Mouse (Mus musculus) embryonic fibroblast, embryonic 13.5 days (primary cell): ENCODE data around the gene Zfp612. TPM values are rescaled to one million over a fixed set of nuclear protein-coding genes. Genes with fewer than 3 reads are reported as not detected.

Source experiments
- H3K27ac ChIP-seq: 2 replicates; pipeline ENCODE4 v1.5.1; 2012; ENCODE audit warnings: low read length, control low read depth, inconsistent platforms; ENCODE audit not compliant: insufficient read depth
- H3K4me1 ChIP-seq: 2 replicates; pipeline ENCODE4 v1.6.1; 2011; ENCODE audit warnings: low read length; ENCODE audit not compliant: control insufficient read depth, insufficient read depth
- H3K4me3 ChIP-seq: 2 replicates; pipeline ENCODE4 v1.5.1; 2011; ENCODE audit warnings: mild to moderate bottlenecking, control low read depth, low read length; ENCODE audit not compliant: insufficient read depth
- CTCF ChIP-seq: IDR thresholded peaks from 2 replicates; pipeline ENCODE4 v1.5.1; 2011; ENCODE audit warnings: mild to moderate bottlenecking, control low read depth, low read length, moderate library complexity, borderline replicate concordance; ENCODE audit not compliant: insufficient read depth
- POLR2A ChIP-seq: IDR thresholded peaks from 2 replicates; pipeline ENCODE4 v1.6.1; 2011; ENCODE audit warnings: low read depth, mild to moderate bottlenecking, control low read depth, low read length, moderate library complexity
- polyA plus RNA-seq: library from polyadenylated mRNA; stranded (reverse); fragments of >200 nt; gene quantifications from 2 replicates; pipeline ENCODE4 v1.2.4, GENCODE M21; 2011; ENCODE audit warnings: low read depth; ENCODE audit not compliant: missing spikeins, insufficient read length

The Zfp612 gene
- polyA plus RNA-seq, 1 experiment = 2.8 TPM

DNA sequence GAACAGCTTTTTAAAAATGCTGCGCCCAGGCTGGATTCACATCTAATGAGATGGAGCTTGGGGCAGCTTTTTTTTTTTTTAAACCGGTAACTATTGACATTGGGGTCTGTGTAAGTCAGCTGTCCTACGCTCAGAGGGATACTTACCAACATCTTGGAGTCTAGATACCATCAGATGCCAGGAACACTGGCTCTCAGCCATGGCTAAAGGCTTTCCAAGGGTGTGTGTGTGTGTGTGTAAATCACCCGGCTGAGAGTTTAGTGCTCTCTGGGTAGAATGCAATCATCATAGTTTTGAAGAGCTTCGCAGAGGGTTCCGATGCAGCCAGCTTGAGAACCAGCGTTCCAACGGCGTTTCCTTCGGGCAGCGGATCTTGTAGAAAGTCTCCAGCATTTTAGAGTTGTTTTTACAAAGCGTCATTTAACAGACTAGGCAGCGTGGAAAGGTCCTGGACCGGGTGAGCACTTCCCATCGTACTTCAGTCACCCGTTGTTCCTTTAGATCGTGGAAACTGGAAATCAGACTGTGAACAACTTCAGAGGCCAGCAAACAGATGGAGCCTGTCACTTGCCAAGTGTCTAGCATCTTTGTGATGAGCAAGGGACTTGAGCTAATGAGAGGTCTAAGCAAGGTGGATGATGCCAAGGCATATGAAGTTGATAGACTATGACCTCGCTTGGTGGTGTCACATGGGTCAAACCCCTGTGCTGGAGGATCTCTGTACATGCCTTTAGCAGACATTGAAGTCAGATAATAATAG lies 14.8 kb upstream of the Zfp612 start:
- no peak for TF ChIP-seq CTCF
- no peak for TF ChIP-seq POLR2A
- Histone ChIP-seq H3K27ac (no peak overlapping the region), H3K4me3 (no peak overlapping the region)

GRCm38 (mm10) chr8:110065676-110066075 lies 13.9 kb upstream of the Zfp612 start:
- Histone ChIP-seq H3K27ac (no peak overlapping the region), H3K4me3 (no peak overlapping the region)

More for the DNA sequence above, 14.8 kb upstream of the Zfp612 start:
- H3K4me1 ChIP-seq = no peaks in the 10 kb centered on the region

GRCm38 (mm10) chr8:110069706-110070105 lies 9.8 kb upstream of the Zfp612 start:
- TF ChIP-seq CTCF (no peak), POLR2A (no peak)
- H3K27ac ChIP-seq = no peak overlapping the region
- no peak overlapping the region for H3K4me3 ChIP-seq
- no peaks in the 10 kb centered on the region for H3K4me1 ChIP-seq

More at GRCm38 (mm10) chr8:110065676-110066075, 13.9 kb upstream of the Zfp612 start:
- no peaks in the 10 kb centered on the region for H3K4me1 ChIP-seq
- no peak for TF ChIP-seq POLR2A
- no peak for TF ChIP-seq CTCF

- TF ChIP-seq CTCF (peak; percentile 94), POLR2A (no peak)
- Histone ChIP-seq H3K27ac (no peak overlapping the region), H3K4me3 (no peak overlapping the region), H3K4me1 (no peaks in the 10 kb centered on the region)
These were observed 7.9 kb upstream of the Zfp612 start for GRCm38 (mm10) chr8:110071600-110071999.

GRCm38 (mm10) chr8:110074496-110074895 lies 5.0 kb upstream of the Zfp612 start:
- TF ChIP-seq POLR2A (no peak), CTCF (no peak)
- H3K4me1 ChIP-seq = no peaks in the 10 kb centered on the region
- H3K4me3 ChIP-seq = no peak overlapping the region
- H3K27ac ChIP-seq = no peak overlapping the region

DNA sequence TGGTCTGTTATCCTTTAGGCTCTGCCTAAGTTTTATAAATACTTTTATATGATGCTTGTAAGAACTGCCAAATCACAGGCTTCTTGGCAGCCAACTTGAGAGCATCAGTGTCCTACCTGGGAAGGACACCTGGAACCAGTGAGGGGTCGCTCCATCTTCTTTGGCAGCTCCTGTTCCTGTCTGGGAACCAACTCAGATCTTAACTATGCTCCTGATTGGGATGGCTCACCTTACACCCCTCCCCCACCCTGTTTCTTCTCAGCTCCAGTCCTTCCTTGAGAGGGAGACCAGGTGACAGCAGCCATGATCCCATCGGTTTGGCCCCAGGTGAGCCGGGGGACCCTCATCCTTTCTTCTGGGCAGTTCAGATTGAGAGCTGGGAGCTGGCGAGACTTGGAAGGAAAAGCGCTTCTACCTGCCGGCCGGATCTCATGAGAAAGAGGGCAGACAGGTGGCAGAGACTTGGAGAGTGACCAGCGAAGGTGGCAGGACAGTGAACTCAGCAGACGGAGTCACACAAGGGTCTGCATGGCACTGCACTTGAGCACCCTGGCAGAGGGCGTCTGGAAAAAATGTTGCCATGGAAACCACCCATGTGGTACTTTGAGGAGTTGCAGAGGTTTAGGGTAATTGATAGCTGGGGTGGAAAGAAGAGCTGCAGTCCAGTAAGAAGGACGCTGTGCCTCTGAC lies 3.0 kb downstream of the Zfp612 start:
- Histone ChIP-seq H3K27ac (no peak overlapping the region), H3K4me1 (no peaks in the 10 kb centered on the region), H3K4me3 (no peak overlapping the region)
- TF ChIP-seq CTCF (no peak), POLR2A (no peak)

GRCm38 (mm10) chr8:110091869-110092268 lies 12.3 kb downstream of the Zfp612 start:
- H3K4me3 ChIP-seq = no peak overlapping the region
- TF ChIP-seq CTCF = no peak
- TF ChIP-seq POLR2A = no peak
- no peak overlapping the region for H3K27ac ChIP-seq
- no peaks in the 10 kb centered on the region for H3K4me1 ChIP-seq

DNA sequence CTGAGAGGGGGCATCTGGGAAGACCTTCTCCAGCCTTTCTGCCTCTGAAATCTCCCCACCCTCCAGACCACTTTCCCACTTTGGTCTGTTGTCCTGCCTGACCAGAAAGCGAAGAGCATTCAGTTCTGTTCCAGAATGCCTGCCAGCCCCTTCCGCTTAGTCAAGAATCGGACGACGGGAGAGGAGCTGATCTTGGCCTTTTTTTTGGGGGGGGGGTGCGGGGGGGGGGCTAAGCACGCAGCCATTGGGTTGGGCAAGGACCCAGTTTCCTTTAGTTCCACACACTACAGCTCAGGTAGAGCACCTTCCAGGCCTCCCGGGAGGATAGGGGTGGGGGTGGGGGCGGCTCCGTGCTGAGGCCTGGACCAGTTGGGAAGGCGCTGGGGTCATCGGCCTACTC lies 21.4 kb downstream of the Zfp612 start, which contains the start of gene Gm21964:
Gm21964 (plus strand) TSS at position 301 of the 400 bp plus-strand sequence.
- no peak within 1 kb of the TSS for H3K27ac ChIP-seq
- no peak within 1 kb of the TSS for H3K4me3 ChIP-seq
- H3K4me1 ChIP-seq = no peaks in the 10 kb centered on the region
- no peak for TF ChIP-seq POLR2A
- no peak for TF ChIP-seq CTCF

- Histone ChIP-seq H3K27ac (no peak overlapping the region), H3K4me3 (no peak overlapping the region), H3K4me1 (no peaks in the 10 kb centered on the region)
- TF ChIP-seq CTCF (no peak), POLR2A (no peak)
These were observed 22.1 kb downstream of the Zfp612 start for GRCm38 (mm10) chr8:110101676-110102075.

DNA sequence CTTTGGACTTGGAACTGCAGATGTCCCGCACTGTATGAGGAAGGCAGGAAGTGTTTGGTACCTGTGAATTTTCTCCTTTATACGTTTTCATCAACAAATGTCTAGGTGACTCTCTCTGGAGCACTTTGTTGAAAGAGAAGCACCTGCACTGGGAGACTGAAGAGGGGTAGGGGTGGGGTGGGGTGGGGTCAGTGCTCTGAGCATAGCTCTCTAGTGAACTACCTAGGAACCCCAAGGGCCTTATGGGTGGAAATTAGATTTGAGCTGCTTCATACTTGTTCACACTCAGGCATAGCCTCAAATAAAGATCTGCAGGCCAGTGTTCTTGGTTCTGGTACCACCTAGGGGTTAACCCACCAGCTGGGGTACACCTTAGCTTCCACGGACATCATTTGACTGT lies 23.1 kb downstream of the Zfp612 start, which contains the start of gene Gm17720:
Gm17720 (minus strand) TSS at position 101 of the 400 bp plus-strand sequence.
- TF ChIP-seq POLR2A (no peak), CTCF (no peak)
- no peaks in the 10 kb centered on the region for H3K4me1 ChIP-seq
- no peak within 1 kb of the TSS for H3K27ac ChIP-seq
- no peak within 1 kb of the TSS for H3K4me3 ChIP-seq
